Mouse (Mus musculus) MEL (cell line): ENCODE data around the gene Cox7b.

Experiments used
- BHLHE40 ChIP-seq: IDR thresholded peaks from 2 replicates; pipeline ENCODE4 v1.6.1; 2012; ENCODE audit warnings: low read depth, mild to moderate bottlenecking, inconsistent platforms, low read length, improper control_type of control experiment, borderline replicate concordance
- CHD2 ChIP-seq: IDR thresholded peaks from 2 replicates; pipeline ENCODE4 v1.6.1; 2011; ENCODE audit warnings: low read length, improper control_type of control experiment
- CTCF ChIP-seq, 3 experiments: IDR thresholded peaks in 2 of 3; conservative IDR thresholded peaks in 1 of 3; 2 replicates each; pipeline ENCODE4 v1.5.1; 2011 to 2012; ENCODE audit warnings: low read length in 3 of 3, low read depth in 2 of 3, mild to moderate bottlenecking in 2 of 3, improper control_type of control experiment in 1 of 3, inconsistent platforms in 1 of 3, mixed read lengths in 1 of 3, moderate library complexity in 1 of 3; ENCODE audit not compliant: control insufficient read depth in 1 of 3, insufficient read depth in 1 of 3, poor library complexity in 1 of 3, severe bottlenecking in 1 of 3
- POLR2A ChIP-seq, 2 experiments: IDR thresholded peaks; 2 replicates each; pipeline ENCODE4 v1.6.1; 2011 to 2012; ENCODE audit warnings: low read length in 2 of 2, mild to moderate bottlenecking in 2 of 2, control low read depth in 1 of 2, improper control_type of control experiment in 1 of 2, low read depth in 1 of 2, moderate library complexity in 1 of 2; ENCODE audit not compliant: control insufficient read depth in 1 of 2, insufficient read depth in 1 of 2, poor library complexity in 1 of 2
- POLR2AphosphoS2 ChIP-seq: IDR thresholded peaks from 2 replicates; pipeline ENCODE4 v1.6.1; 2011; ENCODE audit warnings: low read length, improper control_type of control experiment
- RAD21 ChIP-seq: IDR thresholded peaks from 2 replicates; pipeline ENCODE4 v1.6.1; 2011; ENCODE audit warnings: mild to moderate bottlenecking, low read depth, low read length, improper control_type of control experiment
- TAL1 ChIP-seq: IDR thresholded peaks from 2 replicates; pipeline ENCODE4 v1.6.1; 2012; ENCODE audit warnings: mild to moderate bottlenecking, inconsistent platforms, low read length, moderate library complexity, mixed read lengths

- no peak for TF ChIP-seq CTCF (IDR thresholded peaks at IDR 0.05 in 2 of 3, conservative IDR thresholded peaks at IDR 0.05 in 1 of 3; ENCODE audit: control insufficient read depth in 1 of 3, insufficient read depth in 1 of 3, low read depth in 2 of 3, low read length in 3 of 3, poor library complexity in 1 of 3, severe bottlenecking in 1 of 3)
- TF ChIP-seq TAL1, result no peak
- no peak for TF ChIP-seq RAD21
- TF ChIP-seq CHD2, result no peak
- no peak for TF ChIP-seq POLR2AphosphoS2
- TF ChIP-seq POLR2A (IDR thresholded peaks at IDR 0.05; ENCODE audit: control insufficient read depth in 1 of 2, insufficient read depth in 1 of 2, low read depth in 1 of 2, low read length in 2 of 2, poor library complexity in 1 of 2), result no peak
- no peak for TF ChIP-seq BHLHE40
These were observed 15.6 kb downstream of the Cox7b start for GRCm38 (mm10) chrX:106031124-106031523.
